Mouse (Mus musculus) kidney, postnatal 0 days (tissue): ENCODE data around the gene Chd3. TPM values are rescaled to one million over a fixed set of nuclear protein-coding genes. Genes with fewer than 3 reads are reported as not detected.

Experiments
- ATAC-seq: fragments of 200-750 bp; cut with Nextera tagmentation; replicated peaks from 2 replicates; pipeline ENCODE4 v1.8.0; 2017; ENCODE audit warnings: low read depth, moderate number of reproducible peaks, moderate TSS enrichment, moderate library complexity; ENCODE audit not compliant: low FRiP score
- DNase-seq: peaks from one replicate; pipeline ENCODE4 v3.0.0-alpha.2; 2016; ENCODE audit warnings: low spot score
- H3K27ac ChIP-seq: fragments of 300-500 bp; sonication (generic); 2 replicates; pipeline ENCODE4 v1.5.1; 2014; ENCODE audit warnings: mild to moderate bottlenecking
- H3K27me3 ChIP-seq: fragments of 300-500 bp; sonication (generic); 2 replicates; pipeline ENCODE4 v1.6.1; 2014; ENCODE audit warnings: low read length, mixed read lengths; ENCODE audit not compliant: insufficient read depth
- H3K36me3 ChIP-seq: fragments of 300-500 bp; sonication (generic); 2 replicates; pipeline ENCODE4 v1.6.1; 2014; ENCODE audit warnings: low read length, mixed read lengths; ENCODE audit not compliant: insufficient read depth
- H3K4me1 ChIP-seq: fragments of 300-500 bp; sonication (generic); replicated peaks from 2 replicates; pipeline ENCODE4 v1.6.1; 2014; ENCODE audit warnings: antibody characterized with exemption, low read length, mixed read lengths; ENCODE audit not compliant: insufficient read depth
- H3K4me2 ChIP-seq: fragments of 300-500 bp; sonication (generic); 2 replicates; pipeline ENCODE4 v1.6.1; 2014; ENCODE audit warnings: mild to moderate bottlenecking, low read length, moderate library complexity, mixed read lengths
- H3K4me3 ChIP-seq: fragments of 300-500 bp; sonication (generic); replicated peaks from 2 replicates; pipeline ENCODE4 v1.5.1; 2014; ENCODE audit warnings: low read depth, low read length
- H3K9ac ChIP-seq: fragments of 300-500 bp; sonication (generic); 2 replicates; pipeline ENCODE4 v1.6.1; 2014; ENCODE audit warnings: low read depth, low read length
- H3K9me3 ChIP-seq: fragments of 300-500 bp; sonication (generic); replicated peaks from 2 replicates; pipeline ENCODE4 v1.6.1; 2016; ENCODE audit warnings: low read length, inconsistent platforms, mixed read lengths
- CTCF ChIP-seq: IDR thresholded peaks from 2 replicates; pipeline ENCODE4 v1.5.1; 2016; ENCODE audit warnings: antibody characterized with exemption, low read depth, mild to moderate bottlenecking, moderate library complexity
- WGBS: fragments of 180-500 bp; shearing (Covaris S2); extraction: QIAGEN DNeasy Blood & Tissue Kit; methylation state at CpG from one replicate; pipeline ENCODE4 v1.1.7; 2014; 5-methylcytosine and 5-hydroxymethylcytosine counted together
- polyA plus RNA-seq: library from polyadenylated mRNA; unstranded; fragments of >200 nt; fragmentation: Nextera tagmentation; extraction: Ambion mirVana; gene quantifications from 2 replicates; pipeline ENCODE4 v1.2.1, GENCODE M21; 2015

Gene Chd3
- polyA plus RNA-seq, 1 experiment from 2014 or later: 38.0 TPM

GRCm38 (mm10) chr11:69306039-69306438 is 63.2 kb downstream of the Chd3 start:
- DNase-seq: no peak
- no peak for ATAC-seq
- Histone ChIP-seq H3K9me3 (no peaks in the 10 kb centered on the region), H3K4me2 (no peak overlapping the region), H3K9ac (no peak overlapping the region), H3K27me3 (no peaks in the 10 kb centered on the region), H3K4me1 (no peaks in the 10 kb centered on the region), H3K27ac (no peak overlapping the region), H3K4me3 (no peak overlapping the region), H3K36me3 (peaks cover 34% of the 10 kb centered on the region)
- 92% methylated on average over 2 of the region's 2 CpGs for WGBS
- no peak for TF ChIP-seq CTCF

GRCm38 (mm10) chr11:69305291-69305690 is 63.9 kb downstream of the Chd3 start:
- 76% methylated on average over 9 of the region's 9 CpGs for WGBS
- Histone ChIP-seq H3K27me3 (no peaks in the 10 kb centered on the region), H3K9me3 (no peaks in the 10 kb centered on the region), H3K4me1 (no peaks in the 10 kb centered on the region), H3K9ac (no peak overlapping the region), H3K4me2 (no peak overlapping the region), H3K27ac (no peak overlapping the region), H3K4me3 (no peak overlapping the region), H3K36me3 (peaks cover 29% of the 10 kb centered on the region)
- TF ChIP-seq CTCF: peak; percentile 13; the same call in 1 of the 2 replicates
- DNase-seq (no peak), ATAC-seq (no peak)

GRCm38 (mm10) chr11:69302817-69303216 is 66.4 kb downstream of the Chd3 start:
- no peaks in the 10 kb centered on the region for H3K9me3 ChIP-seq
- no peak overlapping the region for H3K4me2 ChIP-seq
- peaks cover 16% of the 10 kb centered on the region; the same call in 1 of the 2 replicates for H3K36me3 ChIP-seq
- H3K4me3 ChIP-seq: no peak overlapping the region
- ATAC-seq (no peak), DNase-seq (no peak)
- TF ChIP-seq CTCF: no peak
- H3K27ac ChIP-seq: no peak overlapping the region
- no peaks in the 10 kb centered on the region for H3K27me3 ChIP-seq
- 81% methylated on average over 7 of the region's 7 CpGs for WGBS
- H3K4me1 ChIP-seq: no peaks in the 10 kb centered on the region
- H3K9ac ChIP-seq: no peak overlapping the region

GRCm38 (mm10) chr11:69298231-69298630 is 71.0 kb downstream of the Chd3 start:
- Histone ChIP-seq H3K9ac (no peak overlapping the region), H3K4me2 (no peak overlapping the region), H3K27ac (no peak overlapping the region), H3K27me3 (no peaks in the 10 kb centered on the region), H3K9me3 (no peaks in the 10 kb centered on the region), H3K36me3 (peaks cover 15% of the 10 kb centered on the region; the same call in 1 of the 2 replicates), H3K4me1 (no peaks in the 10 kb centered on the region), H3K4me3 (no peak overlapping the region)
- TF ChIP-seq CTCF: no peak
- 84% methylated on average over 7 of the region's 7 CpGs for WGBS
- DNase-seq (no peak), ATAC-seq (no peak)

GRCm38 (mm10) chr11:69297799-69298198 is 71.4 kb downstream of the Chd3 start:
- H3K27ac ChIP-seq: no peak overlapping the region
- ATAC-seq: no peak
- no peaks in the 10 kb centered on the region for H3K4me1 ChIP-seq
- 85% methylated on average over 2 of the region's 2 CpGs for WGBS
- no peak overlapping the region for H3K9ac ChIP-seq
- no peak overlapping the region for H3K4me2 ChIP-seq
- H3K9me3 ChIP-seq: no peaks in the 10 kb centered on the region
- peaks cover 13% of the 10 kb centered on the region; the same call in 1 of the 2 replicates for H3K36me3 ChIP-seq
- TF ChIP-seq CTCF: no peak
- no peak overlapping the region for H3K4me3 ChIP-seq
- H3K27me3 ChIP-seq: no peaks in the 10 kb centered on the region
- no peak for DNase-seq

GRCm38 (mm10) chr11:69295286-69295685 is 73.9 kb downstream of the Chd3 start:
- Histone ChIP-seq H3K4me3 (no peak overlapping the region), H3K4me2 (no peak overlapping the region), H3K27ac (no peak overlapping the region), H3K4me1 (no peaks in the 10 kb centered on the region), H3K9ac (no peak overlapping the region), H3K9me3 (no peaks in the 10 kb centered on the region), H3K36me3 (0 out of 2 replicates have a peak, but pooled peaks cover 3% of the 10 kb centered on the region), H3K27me3 (no peaks in the 10 kb centered on the region)
- no peak for TF ChIP-seq CTCF
- DNase-seq (no peak), ATAC-seq (no peak)
- WGBS: 88% methylated on average over 3 of the region's 3 CpGs

Other genes starting within 250 kb of the Chd3 start
- gene Hes7, start 249.0 kb downstream of the Chd3 start, polyA plus RNA-seq: 0.42 and 0.50 TPM in 2 replicates
- gene 9130213A22Rik, start 246.8 kb downstream of the Chd3 start, polyA plus RNA-seq: 0.25 and 0.31 TPM in 2 replicates
- gene Aloxe3, start 243.5 kb downstream of the Chd3 start, polyA plus RNA-seq: 0.54 and 0.69 TPM in 2 replicates
- gene Alox12b, start 212.4 kb downstream of the Chd3 start, polyA plus RNA-seq: 0.27 and 0.36 TPM in 2 replicates
- 0.17 and 0.61 TPM in 2 replicates for gene Alox8, start 171.6 kb downstream of the Chd3 start, polyA plus RNA-seq
- 0.13 and 0.24 TPM in 2 replicates for gene Gucy2e, start 132.4 kb downstream of the Chd3 start, polyA plus RNA-seq
- 12.6 and 14.5 TPM in 2 replicates for gene Cntrob, start 45.6 kb downstream of the Chd3 start, polyA plus RNA-seq
- gene Trappc1, start 45.4 kb downstream of the Chd3 start, polyA plus RNA-seq: 171 and 173 TPM in 2 replicates
- 2.5 and 2.8 TPM in 2 replicates for gene Kcnab3, start 43.1 kb downstream of the Chd3 start, polyA plus RNA-seq
- 15.6 and 18.3 TPM in 2 replicates for gene Rnf227, start 28.9 kb downstream of the Chd3 start, polyA plus RNA-seq
- 183 and 198 TPM in 2 replicates for gene Naa38, start 26.1 kb upstream of the Chd3 start, polyA plus RNA-seq
- gene Cyb5d1, start 26.2 kb upstream of the Chd3 start, polyA plus RNA-seq: 16.6 and 19.8 TPM in 2 replicates
- 55.5 and 61.3 TPM in 2 replicates for gene Tmem88, start 28.8 kb upstream of the Chd3 start, polyA plus RNA-seq
- gene Kdm6b, start 44.3 kb upstream of the Chd3 start, polyA plus RNA-seq: 23.2 and 26.8 TPM in 2 replicates
- gene Dnah2, start 179.7 kb upstream of the Chd3 start, polyA plus RNA-seq: 0.32 and 0.52 TPM in 2 replicates
- gene Efnb3, start 190.8 kb upstream of the Chd3 start, polyA plus RNA-seq: 7.7 and 7.8 TPM in 2 replicates
- 17.9 and 19.4 TPM in 2 replicates for gene Wrap53, start 210.8 kb upstream of the Chd3 start, polyA plus RNA-seq
- 117 and 121 TPM in 2 replicates for gene Trp53, start 211.0 kb upstream of the Chd3 start, polyA plus RNA-seq
- gene Atp1b2, start 236.5 kb upstream of the Chd3 start, polyA plus RNA-seq: 13.7 and 16.3 TPM in 2 replicates
- gene Shbg, start 248.5 kb upstream of the Chd3 start, polyA plus RNA-seq: 0.13 TPM in 1 of 2 replicates, not detected in the other